Mouse (Mus musculus) lung, adult 2 months (tissue): ENCODE results near the gene Thbs1.

Experiments used
- CTCF ChIP-seq: fragments of 200-500 bp; IDR thresholded peaks from 2 replicates; pipeline ENCODE4 v1.5.1; 2011; ENCODE audit warnings: mild to moderate bottlenecking, low read length, control low read depth; ENCODE audit not compliant: insufficient read depth
- POLR2A ChIP-seq: fragments of 200-500 bp; IDR thresholded peaks from 2 replicates; pipeline ENCODE4 v1.6.1; 2011; ENCODE audit warnings: low read depth, mild to moderate bottlenecking, control low read depth, low read length, borderline replicate concordance; ENCODE audit errors: extremely low read depth

GRCm38 (mm10) chr2:118111488-118112131, at the start of gene Thbs1:
- TF ChIP-seq POLR2A: peak; percentile 95
- no peak for TF ChIP-seq CTCF
